ENCODE assay signal across 8 mouse cellular contexts in genomic region chr10:37047661-37048098, GRCm38 (mm10).
DNase-seq lines count a peak whose midpoint lies in the region; ATAC-seq lines count a peak whose summit lies in the region.
"Had no signal": no experiment of that assay in that cellular context is flagged by ENCODE, and none has a peak within 500 bp of the region (broad histone marks: within the 10 kb centered on the region; RNA-seq: fewer than 3 reads in every experiment).

No protein-coding gene starts in this region.

- no peak for DNase-seq in limb, embryonic 10.5 days (ENCODE audit: low spot score)
- peak; percentile 38 to 54 for DNase-seq in heart, postnatal 14 days
- DNase-seq in right cerebral cortex, postnatal 36 days (ENCODE audit: low spot score in 2 of 2): peak; percentile 2 to 50
- no peak for DNase-seq in liver, embryonic 11.5 days (ENCODE audit: low spot score)

- peak overlapping the region; percentile 72 for H3K27ac ChIP-seq in limb, embryonic 12.5 days
- H3K27ac ChIP-seq in limb, embryonic 10.5 days: no peak overlapping the region
- H3K27ac ChIP-seq in embryonic facial prominence, embryonic 15.5 days (replicated peaks): peak overlapping the region; percentile 67
- H3K27ac ChIP-seq in liver, embryonic 11.5 days (ENCODE audit: low read depth, low read length): no peak overlapping the region
- H3K27ac ChIP-seq: hindbrain, embryonic 15.5 days had no signal

- no peaks in the 10 kb centered on the region for H3K27me3 ChIP-seq in limb, embryonic 12.5 days
- H3K27me3 ChIP-seq in limb, embryonic 10.5 days (ENCODE audit: low read depth, poor library complexity, severe bottlenecking): no peaks in the 10 kb centered on the region
- H3K27me3 ChIP-seq in embryonic facial prominence, embryonic 15.5 days: no peaks in the 10 kb centered on the region
- H3K27me3 ChIP-seq in liver, embryonic 11.5 days (replicated peaks; ENCODE audit: control insufficient read depth, insufficient read depth, low read length): no peaks in the 10 kb centered on the region
- H3K27me3 ChIP-seq: hindbrain, embryonic 15.5 days had no signal

- no peaks in the 10 kb centered on the region for H3K9me3 ChIP-seq in limb, embryonic 12.5 days
- H3K9me3 ChIP-seq in limb, embryonic 10.5 days (replicated peaks): no peaks in the 10 kb centered on the region
- H3K9me3 ChIP-seq in embryonic facial prominence, embryonic 15.5 days (replicated peaks): no peaks in the 10 kb centered on the region
- H3K9me3 ChIP-seq in liver, embryonic 11.5 days (ENCODE audit: control insufficient read depth, low read length): no peaks in the 10 kb centered on the region
- H3K9me3 ChIP-seq: hindbrain, embryonic 15.5 days had no signal

- H3K4me2 ChIP-seq in limb, embryonic 12.5 days: no peak overlapping the region
- H3K4me2 ChIP-seq in embryonic facial prominence, embryonic 15.5 days (replicated peaks): no peak overlapping the region
- H3K4me2 ChIP-seq in liver, embryonic 11.5 days: no peak overlapping the region
- H3K4me2 ChIP-seq: hindbrain, embryonic 15.5 days had no signal

- 76% methylated on average over 8 of the region's 8 CpGs for WGBS in limb, embryonic 12.5 days
- 91% methylated on average over 8 of the region's 8 CpGs for WGBS in limb, embryonic 10.5 days
- 33% methylated on average over 8 of the region's 8 CpGs for WGBS in embryonic facial prominence, embryonic 15.5 days
- 85% methylated on average over 8 of the region's 8 CpGs for whole genome bisulfite sequencing in liver, embryonic 11.5 days

- H3K4me1 ChIP-seq in limb, embryonic 12.5 days (replicated peaks): no peaks in the 10 kb centered on the region
- H3K4me1 ChIP-seq in limb, embryonic 10.5 days: no peaks in the 10 kb centered on the region
- peaks cover 5% of the 10 kb centered on the region for H3K4me1 ChIP-seq in embryonic facial prominence, embryonic 15.5 days
- H3K4me1 ChIP-seq in liver, embryonic 11.5 days (replicated peaks; ENCODE audit: control insufficient read depth, insufficient read depth, low read length): no peaks in the 10 kb centered on the region
- H3K4me1 ChIP-seq: hindbrain, embryonic 15.5 days had no signal

- H3K36me3 ChIP-seq in limb, embryonic 12.5 days: no peaks in the 10 kb centered on the region
- H3K36me3 ChIP-seq in limb, embryonic 10.5 days: no peaks in the 10 kb centered on the region
- H3K36me3 ChIP-seq in embryonic facial prominence, embryonic 15.5 days: no peaks in the 10 kb centered on the region
- H3K36me3 ChIP-seq in liver, embryonic 11.5 days (ENCODE audit: control insufficient read depth, insufficient read depth, low read length): no peaks in the 10 kb centered on the region
- H3K36me3 ChIP-seq: hindbrain, embryonic 15.5 days had no signal

- intact Hi-C loops in heart, postnatal 14 days (cut with DNase I): no loop called here

- no peak overlapping the region for H3K9ac ChIP-seq in limb, embryonic 12.5 days (replicated peaks)
- H3K9ac ChIP-seq in embryonic facial prominence, embryonic 15.5 days: no peak overlapping the region
- no peak overlapping the region for H3K9ac ChIP-seq in liver, embryonic 11.5 days (ENCODE audit: low read depth, low read length)
- H3K9ac ChIP-seq: hindbrain, embryonic 15.5 days had no signal

- no peak overlapping the region for H3K4me3 ChIP-seq in limb, embryonic 12.5 days (replicated peaks)
- H3K4me3 ChIP-seq in limb, embryonic 10.5 days: no peak overlapping the region
- no peak overlapping the region for H3K4me3 ChIP-seq in embryonic facial prominence, embryonic 15.5 days (replicated peaks)
- H3K4me3 ChIP-seq in liver, embryonic 11.5 days (ENCODE audit: low read depth, low read length): no peak overlapping the region
- H3K4me3 ChIP-seq: hindbrain, embryonic 15.5 days had no signal

- no peak for ATAC-seq in limb, embryonic 12.5 days (ENCODE audit: insufficient number of reproducible peaks, insufficient read depth, low FRiP score, low TSS enrichment, low read depth)
- no peak for ATAC-seq in embryonic facial prominence, embryonic 15.5 days (ENCODE audit: insufficient number of reproducible peaks, low FRiP score, low TSS enrichment, low read depth)
- no peak for ATAC-seq in liver, embryonic 11.5 days (replicated peaks; ENCODE audit: low FRiP score)
- ATAC-seq in megakaryocyte, adult 5-6 weeks (ENCODE audit: poor library complexity, severe bottlenecking): no peak

Comparison
In these comparisons a context has a peak if more than half of its experiments do, and no peak if none do; other contexts are left out.
1. H3K27ac ChIP-seq: peak in limb, embryonic 12.5 days (single experiment) and embryonic facial prominence, embryonic 15.5 days (single experiment); none in limb, embryonic 10.5 days (single experiment) and liver, embryonic 11.5 days (single experiment).
2. DNase-seq: peak in heart, postnatal 14 days (2 of 2) and right cerebral cortex, postnatal 36 days (2 of 2); none in limb, embryonic 10.5 days (single experiment) and liver, embryonic 11.5 days (single experiment).